Mouse (Mus musculus): ENCODE results near the gene Sgca.
"Not testable (repeated sequence)": the region's sequence is repeated elsewhere in the genome, so short reads cannot be mapped to it uniquely, and the experiment has no call there.

Sgca gene

DNA sequence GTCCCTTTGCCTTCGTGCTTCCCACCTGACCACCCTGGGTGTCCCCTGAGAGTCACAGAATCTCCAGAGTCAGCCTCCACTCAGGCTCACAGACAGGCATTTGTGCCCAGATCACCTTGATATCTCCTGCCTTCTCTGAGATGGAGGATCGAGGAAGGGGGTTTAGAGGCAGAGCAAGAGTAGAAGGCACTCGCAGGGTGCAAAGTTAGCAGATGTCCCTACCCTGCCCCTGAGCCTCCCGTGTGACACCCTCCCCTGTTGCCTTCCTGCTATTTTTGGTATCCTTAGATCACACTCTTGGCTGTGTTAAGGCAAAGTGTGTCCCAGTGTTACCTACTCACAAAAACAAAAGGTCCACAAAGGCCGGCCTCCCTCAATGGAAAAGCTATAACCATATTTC lies at the start of gene Sgca:
TSS of gene Sgca (minus strand) at position 129 of the 400 bp plus-strand sequence.
- no peak for DNase-seq

DNA sequence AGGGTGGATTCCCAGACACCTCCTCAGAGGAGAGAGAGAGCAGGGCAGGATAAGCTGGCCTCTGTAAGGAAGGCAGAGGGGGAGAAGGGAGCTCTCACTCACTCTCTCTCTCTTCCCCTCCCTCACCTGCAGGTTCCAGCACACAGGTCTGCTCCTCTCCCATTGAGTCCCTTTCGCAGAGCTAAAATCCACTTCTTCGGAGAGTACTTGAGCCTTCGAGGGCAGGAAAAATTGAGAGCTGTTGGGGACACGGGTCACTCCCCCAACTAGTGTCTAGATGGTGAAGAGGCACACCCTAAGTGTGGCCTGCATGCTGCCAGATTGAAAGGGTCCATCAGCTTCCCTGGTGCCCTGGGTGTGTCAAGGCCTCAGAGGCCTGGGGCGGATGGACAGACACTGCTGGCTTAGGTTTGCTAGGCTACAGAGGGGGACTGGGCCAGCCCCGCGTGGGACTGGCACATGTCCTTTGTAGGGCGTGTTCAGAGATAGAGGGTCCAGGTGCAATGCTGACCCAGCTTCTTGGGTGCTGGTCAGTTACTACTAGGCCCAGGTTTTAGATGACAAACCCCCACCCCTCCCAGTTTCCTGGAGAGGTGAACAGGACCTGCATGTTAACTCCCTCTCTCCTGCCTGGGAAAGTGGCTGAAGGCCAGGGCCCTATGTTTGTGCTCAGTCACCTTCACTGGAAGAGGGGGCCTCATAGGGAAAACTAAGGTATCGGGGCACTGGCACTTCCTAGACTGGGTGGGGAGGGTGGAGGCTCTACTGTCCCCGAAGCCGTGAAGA lies 49.3 kb upstream of the Sgca start:
- no peak for DNase-seq

DNA sequence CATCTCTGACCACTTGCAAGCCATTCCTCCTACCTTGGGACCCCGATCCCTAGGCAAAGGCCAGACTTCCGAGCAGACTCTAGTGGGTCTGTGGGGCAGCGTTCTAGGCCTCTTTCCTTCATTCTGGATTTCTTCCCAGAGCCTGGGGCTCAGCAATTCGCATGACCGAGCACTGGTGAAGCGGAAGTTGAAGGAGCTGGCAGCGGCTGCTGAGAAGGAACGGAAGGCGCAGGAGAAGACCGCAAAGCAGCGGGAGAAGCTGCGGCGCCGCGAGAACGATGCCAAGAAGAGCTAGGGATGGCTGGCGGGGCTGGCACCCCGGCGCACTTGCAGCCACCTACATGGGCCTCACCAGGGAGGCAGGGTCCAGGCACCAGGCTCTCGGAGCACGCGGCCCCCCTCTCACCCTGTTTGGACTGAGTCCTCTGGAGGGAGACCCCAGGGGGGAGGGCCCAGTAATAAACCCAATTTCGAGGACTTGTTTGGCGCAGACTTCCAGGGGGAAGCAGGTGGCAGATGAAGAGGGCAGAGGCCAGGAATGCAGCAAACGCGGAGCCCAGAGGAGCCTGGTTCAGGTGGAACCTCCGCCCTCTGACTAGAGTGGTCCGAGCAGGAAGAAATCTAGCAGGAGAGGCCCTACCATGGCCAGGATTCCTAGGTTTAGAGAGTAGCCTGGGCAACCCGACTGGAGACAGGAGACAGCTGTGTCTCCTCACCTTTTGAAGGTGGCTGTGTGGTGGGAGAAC lies 48.5 kb upstream of the Sgca start:
- peak; percentile 25 for DNase-seq

DNA sequence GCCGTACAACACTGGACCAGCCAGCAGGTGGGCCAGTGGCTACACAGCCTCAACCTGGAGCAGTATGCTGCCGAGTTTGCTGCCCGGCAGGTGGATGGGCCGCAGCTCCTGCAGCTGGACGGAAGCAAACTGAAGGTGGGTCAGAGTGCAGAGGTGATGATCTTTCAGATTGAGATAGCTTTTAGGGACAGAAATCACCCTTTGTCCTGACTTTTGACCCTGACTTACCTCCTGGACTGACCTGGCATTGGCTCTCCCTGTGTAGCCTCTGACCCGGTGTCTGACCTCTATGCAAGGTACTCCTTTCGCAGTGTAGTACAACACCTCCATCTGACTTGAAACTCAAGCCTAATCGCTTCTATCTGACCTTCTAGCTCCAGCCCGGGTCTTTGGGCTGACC lies 47.4 kb upstream of the Sgca start:
- no peak for DNase-seq

DNA sequence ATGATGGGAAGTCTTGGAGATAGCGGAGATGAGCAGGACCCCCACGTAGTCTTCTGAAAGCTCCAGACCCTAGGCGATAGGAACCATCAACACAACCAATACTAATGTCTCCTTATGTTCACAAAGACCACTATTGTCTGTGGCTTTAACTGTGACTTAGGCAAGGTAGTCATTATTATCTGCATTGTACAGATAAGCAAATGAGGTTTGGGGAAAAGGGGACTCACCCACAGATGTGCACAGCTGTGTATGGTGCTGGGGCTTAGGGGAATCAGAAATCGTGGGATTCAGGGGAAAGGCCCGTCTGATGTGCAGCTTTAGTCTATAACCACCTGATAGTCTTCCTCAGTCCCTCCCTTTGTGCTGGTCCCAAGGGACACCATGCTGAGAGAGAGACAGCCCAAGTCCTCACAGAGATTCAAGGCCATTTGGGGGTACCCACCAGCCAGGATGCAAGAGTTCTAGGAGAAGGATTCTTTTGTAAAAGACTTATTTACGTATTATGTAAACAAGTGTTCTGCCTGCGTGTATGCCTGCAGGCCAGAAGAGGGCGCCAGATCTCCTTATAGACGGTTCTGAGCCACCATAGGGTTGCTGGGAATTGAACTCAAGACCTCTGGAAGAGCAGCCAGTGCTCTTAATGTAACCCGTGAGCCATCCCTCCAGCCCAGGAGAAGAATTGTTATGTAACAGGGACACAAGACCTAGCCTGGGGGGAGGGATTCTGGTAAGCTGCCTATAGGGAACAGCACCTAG lies 46.3 kb upstream of the Sgca start:
- no peak for DNase-seq

DNA sequence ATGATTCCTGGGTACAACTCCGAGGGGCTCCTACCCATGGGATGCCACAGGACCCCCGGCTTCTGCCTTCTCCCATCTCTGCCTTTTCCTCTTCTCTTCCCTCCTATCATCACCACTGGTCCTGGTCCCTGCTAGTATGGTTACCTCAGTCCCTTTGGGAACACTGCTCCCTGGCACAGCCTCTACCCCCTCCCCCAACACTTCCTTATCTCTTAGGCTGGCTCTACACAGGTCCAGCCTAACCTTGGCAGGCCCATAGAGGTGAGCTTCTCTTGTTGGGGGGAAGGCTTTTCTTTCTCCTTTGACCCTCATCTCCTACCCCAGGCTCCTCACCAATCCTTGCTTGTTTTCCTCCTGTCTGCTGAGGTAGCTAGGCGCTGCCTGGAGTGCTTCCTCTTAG lies 39.4 kb upstream of the Sgca start:
- no peak for DNase-seq

DNA sequence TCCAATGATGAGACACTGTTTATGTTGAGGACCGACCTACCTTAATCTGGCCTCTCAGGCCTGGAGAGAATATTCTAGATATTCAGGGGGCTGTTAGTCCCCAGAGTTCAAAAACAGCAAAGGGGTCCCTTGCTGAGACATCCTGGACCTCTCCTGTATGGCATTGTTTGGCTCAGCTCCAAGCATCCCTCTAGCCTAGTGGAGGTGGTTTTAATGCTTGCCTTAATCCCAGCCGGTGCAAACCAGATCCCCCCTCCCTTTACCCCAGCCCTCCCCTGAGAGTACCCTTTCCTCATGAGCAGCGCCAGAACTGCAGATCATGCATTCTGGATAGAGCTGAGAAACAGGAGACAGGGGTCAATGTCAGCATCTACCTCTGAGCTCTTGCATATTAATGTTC lies 36.4 kb upstream of the Sgca start:
- DNase-seq: no peak

DNA sequence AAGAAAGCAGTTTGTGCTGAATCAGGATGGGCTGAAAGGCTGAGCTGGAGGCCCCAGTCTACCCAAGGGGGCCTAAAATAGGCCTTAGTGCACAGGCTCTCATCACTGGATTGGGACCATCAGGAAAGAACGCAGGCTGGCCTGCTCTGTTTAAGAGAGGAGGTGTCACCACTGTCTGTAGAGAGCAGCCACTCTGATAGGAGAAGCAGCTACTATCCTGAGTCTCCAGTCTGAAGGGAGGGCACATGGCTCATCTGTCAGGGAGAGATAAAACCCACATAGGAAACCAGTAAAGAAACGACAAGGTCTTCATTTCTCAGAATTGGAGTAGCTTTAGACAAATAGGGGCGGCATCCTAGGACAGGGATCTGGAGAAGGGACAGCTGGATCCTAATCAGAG lies 35.9 kb upstream of the Sgca start:
- DNase-seq: no peak

DNA sequence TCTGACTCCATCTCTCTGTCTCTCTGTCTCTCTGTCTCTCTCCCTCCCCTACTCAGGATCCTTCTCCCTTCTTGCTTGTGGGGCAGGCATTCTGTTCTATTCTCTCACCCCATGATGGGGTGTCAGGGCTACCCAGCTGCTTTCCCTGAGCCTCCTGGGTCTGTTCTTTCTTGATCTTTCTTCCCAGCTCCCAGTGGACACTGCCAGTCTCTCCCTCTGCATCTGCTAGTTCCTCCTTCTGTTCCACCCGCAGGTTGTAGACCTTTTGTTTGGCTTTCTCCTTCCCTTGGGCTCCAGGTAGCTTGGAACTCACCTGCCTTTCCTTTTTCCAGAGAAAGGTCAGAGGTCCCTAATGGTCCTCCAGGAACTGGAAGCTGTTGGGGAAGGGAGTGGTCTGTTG lies 35.3 kb upstream of the Sgca start:
- no peak for DNase-seq

DNA sequence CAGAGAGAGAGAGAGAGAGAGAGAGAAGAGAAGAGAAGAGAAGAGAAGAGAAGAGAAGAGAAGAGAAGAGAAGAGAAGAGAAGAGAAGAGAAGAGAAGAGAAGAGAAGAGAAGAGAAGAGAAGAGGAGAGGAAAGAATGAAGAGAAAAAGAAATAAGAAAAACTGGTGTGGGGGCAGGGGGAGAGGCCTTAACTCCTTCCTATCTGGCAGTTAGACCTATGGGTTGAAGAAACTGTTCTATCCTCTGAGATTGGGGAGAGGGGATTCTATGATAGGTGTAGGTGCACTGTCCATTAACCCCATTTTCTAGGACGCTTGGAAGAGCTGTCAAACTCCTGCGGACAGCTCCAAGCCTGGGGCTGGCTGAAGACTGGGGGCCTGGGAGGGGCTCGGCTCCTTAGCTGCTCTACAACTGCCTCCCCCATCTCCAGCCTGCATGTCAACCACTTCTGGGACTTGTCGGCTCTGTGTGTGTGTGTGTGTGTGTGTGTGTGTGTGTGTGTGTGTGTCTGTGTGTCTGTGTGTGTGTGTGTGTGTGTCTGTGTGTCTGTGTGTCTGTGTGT lies 34.8 kb upstream of the Sgca start:
- not testable (repeated sequence) for DNase-seq

DNA sequence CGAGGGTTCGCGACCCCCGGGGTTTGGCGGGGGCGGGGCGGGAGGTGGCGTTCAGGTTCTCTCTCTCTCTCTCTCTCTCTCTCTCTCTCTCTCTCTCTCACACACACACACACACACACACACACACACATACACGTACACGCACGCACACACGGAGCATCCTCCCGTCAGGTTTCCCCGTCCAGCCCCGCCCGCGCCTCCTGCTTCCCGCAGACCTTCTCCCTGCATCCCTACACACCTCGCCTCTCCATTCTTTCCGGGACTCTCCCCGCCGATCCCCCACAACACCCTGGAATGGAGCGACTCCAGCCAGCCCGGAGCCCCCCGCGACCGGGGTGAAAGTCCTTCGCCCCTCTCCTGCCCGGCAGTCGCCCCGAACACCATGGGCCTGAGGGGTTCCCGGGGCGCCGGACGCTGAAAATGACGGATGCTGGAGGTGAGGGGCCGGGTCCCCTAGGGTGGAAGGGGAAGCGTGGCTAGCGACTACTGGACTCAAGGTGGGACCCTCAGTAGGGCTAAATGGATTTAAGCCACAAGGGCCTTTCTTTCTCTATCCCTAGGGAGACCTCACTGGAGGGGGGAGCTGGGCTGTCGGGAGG lies 34.1 kb upstream of the Sgca start:
- no peak for DNase-seq

DNA sequence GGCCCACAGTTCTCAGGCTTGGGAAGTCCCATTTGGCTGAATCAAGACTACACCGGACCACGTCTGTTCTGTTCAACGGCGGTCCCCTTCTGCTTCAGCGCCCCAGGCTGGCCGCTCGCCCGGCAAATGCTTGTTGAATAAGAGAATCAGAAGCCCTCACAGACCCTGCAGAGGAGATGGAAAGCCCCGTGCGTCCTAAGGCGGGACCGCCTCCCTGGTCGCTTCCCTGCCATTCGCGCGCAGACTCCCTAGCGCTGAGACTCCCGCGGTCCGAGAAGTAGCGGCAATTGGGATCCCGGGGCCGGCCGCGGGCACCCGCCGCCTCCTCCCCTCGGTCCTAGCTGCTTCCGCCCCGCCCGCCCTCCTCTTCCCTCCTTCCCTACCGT lies 33.5 kb upstream of the Sgca start, which contains the start of gene Samd14:
TSS of gene Samd14 (plus strand) at position 251 of the 386 bp plus-strand sequence.
- DNase-seq: peak; percentile 60

DNA sequence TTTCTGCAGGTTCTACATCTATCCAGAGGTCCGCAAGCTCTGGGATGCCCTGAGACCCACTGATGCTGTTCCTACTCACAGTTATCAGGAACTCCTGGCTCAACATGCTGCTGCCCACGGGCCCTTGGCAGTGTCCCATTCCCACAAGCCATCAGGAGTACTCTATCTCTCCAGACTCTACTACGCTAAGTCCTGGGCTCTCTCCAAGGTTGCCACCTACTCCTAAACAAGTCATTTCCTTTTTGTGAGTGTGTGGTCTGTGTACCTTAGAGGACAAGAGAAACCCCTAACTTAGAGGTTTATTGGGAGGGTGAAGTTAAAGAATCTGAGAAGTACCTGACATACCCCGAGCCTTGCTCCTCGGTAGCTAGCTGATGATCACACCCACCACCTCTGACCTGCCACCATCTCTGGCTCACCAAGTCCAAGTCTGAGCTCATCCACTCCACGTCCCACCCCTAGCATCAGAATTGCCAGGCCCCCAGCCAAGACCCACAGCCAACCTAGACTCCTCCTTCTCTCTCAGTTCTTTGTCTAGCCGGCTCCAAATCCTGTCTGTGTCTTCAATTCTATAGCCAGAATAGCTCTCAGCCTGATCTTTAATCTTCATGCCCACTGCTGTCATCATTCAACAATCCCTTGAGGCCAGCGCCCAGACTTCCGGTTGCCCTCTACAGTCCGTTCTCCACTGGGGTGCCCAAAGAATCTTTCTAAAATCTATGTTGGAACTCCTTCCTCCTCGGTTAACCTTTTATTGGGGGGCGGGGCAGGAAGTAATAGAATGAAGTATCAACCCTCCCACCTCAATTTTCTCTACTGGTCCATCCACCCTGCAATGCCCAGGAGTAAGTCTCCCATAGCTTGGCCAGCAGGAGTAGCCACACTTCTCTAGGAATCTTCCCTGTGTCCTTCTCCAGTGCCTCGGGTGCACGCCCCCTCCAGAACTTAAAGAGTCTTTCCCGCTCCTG lies 32.8 kb upstream of the Sgca start:
- no peak for DNase-seq

DNA sequence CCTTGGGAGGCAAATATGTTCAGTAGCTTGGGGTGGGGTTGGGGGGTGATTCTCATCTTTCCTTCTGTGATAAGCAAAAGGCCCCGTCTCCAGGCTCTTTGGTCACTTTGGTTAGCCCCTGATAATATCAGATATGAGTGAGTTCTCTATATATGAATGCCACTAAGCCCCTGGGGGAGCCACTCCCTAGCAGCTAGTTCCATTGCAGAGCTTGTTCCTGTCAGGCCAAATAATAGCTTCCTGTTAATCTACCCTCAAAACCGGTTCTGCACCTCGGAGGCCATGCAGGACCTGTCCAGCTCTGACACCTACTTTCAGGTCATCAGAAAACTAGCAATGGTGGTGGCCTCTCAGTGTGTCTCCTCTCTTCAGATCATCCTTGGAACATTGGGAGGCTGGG lies 31.3 kb upstream of the Sgca start:
- no peak for DNase-seq

DNA sequence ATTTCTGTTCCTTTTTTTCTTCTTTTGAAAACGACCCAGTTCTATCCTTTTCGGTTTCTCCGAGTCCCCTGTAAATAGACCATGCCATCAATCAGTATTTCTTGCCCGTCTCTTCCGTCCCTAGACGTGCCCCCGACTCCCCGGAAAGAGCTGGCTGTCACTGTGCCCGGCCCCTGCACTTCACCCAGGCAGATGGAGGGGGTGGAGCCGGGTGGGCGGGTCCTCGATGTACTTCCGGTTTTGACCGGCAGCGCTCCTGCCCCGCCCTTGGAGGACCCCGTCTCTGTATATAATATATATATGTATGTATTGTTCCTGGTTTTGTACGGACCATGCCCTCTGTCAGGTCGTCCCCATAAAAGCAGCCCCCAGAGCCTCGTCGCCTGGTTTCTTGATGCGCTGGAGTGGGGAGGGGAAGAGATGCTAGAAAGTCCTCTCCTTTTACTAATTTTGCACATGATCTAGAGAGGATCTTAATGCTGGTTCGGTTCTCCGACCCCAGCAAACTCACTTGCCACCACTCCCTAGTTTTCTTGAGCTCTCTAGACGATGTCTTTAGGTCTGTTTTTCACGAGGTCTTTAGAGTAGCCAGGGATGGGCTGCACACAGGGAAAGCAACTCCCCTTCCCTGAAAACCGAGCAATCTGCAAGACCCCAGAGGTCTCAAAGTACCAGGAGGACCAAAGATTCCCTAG lies 30.5 kb upstream of the Sgca start:
- peak; percentile 86 for DNase-seq

DNA sequence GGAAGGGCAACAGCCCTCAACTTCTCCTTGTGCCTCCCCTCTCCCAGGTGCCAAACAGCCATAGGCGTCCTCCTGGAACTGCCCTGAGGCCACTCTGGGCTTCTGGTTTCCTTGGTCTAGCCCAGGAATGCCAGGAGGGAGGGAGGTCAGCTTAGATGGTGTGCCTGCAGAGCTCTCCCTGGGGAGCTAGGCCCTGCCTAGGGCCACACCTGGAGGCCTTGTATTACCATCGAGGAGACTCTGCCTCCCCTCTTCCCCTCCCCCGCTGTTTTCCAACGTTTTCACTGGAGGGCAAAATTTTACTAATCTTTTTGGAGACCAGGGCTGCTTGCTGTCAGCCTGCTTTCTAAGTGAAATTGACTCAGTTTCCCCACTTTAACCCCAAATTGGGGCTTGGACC lies 29.9 kb upstream of the Sgca start:
- DNase-seq: no peak

DNA sequence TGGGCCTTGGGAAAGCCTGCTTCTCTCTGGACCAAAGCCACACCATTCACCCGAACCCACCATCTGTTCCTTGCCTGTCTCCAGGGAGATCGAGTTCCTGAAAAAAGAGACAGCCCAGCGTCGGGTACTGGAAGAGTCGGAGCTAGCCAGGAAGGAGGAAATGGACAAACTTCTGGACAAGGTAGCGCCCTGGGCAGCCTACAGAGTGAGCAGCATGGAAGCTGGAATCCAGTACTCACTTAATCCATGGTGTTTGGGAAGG lies 28.7 kb upstream of the Sgca start:
- no peak for DNase-seq

DNA sequence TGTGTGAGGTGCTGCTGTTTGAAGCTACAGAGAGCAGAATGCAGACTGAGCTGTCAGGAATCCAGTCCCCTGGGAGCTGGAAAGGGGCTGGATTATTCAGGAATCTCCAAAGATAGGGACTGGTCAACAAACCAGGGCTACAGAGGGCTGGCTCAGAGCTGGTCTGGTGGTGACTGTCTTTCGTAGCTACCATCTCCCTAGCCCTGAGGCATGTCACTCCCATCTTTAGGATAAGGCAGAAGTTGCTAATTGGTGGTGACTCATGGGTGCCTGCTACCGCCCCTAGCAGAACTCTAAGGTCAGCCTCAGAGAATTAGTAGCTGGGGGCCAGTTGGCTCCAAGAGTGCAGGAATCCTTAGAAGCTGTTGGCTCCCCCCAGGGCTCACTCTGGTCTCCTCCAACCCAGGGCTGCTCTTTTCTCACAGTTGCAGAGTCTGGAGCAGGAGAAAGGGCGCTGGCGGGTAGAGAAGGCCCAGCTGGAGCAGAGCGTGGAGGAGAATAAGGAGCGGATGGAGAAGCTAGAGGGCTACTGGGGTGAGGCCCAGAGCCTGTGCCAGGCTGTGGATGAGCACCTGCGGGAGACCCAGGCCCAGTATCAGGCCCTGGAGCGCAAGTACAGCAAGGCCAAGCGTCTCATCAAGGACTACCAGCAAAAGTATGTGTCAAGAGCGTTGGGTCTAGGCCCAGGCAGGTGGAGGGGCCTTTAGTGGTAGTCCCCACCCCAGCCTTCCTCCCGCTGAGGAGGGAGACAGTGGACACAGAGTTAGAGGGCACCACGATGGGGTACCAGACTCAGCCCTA lies 28.2 kb upstream of the Sgca start:
- DNase-seq: no peak

DNA sequence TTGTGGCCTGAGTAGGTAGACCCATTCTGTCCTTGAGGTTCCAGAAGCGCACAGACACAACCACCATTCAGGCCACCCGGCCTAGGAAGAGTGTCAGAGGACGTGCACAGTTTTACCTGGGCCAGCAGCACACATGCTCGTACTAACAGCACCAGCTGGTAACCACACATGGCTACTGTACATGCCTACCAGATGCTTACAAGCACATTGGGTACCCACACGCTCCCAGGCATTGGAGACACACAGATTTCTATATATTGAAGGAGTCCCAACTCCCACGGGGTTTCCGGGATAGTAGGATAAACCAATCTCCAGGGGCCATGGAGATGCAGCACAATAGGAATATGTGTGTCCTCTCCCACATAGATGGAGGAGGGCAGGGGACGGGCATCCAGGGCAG lies 26.6 kb upstream of the Sgca start:
- no peak for DNase-seq

DNA sequence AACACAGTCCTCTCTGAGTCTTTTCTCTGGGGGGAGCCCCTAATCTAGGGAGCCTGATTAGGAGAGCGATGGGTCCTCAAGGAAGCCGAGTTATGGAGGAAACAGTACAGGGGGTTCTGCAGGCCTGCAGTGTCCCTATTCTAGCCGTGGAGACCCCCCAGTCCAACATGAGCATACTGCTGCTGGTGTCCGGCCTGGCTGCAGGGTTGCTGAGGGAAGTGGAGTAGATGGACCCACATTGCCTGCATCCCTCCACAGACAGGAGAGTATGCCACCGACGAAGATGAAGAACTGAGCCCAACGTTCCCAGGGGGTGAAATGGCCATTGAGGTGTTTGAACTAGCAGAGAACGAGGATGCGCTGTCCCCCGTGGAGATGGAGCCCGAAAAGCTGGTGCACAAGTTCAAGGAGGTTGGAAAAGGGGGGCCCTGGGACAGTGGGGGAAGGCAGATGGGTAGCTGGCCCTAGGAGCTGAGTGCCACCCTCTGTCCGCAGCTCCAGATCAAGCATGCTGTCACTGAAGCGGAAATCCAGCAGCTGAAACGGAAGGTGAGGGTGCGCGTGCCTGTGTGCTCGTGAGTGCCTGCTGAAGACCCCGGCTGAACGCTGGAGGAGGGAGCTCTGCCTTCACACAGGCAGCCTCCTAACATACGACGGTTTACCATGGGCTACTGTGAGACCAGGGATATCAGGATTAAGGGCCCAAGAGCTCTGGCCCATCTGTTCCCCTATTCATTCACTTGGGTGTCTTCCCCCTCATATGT lies 25.6 kb upstream of the Sgca start:
- no peak for DNase-seq
